Mouse (Mus musculus): Measurements from ENCODE around the gene Cs.
A peak's percentile ranks its signal among the peaks of the same experiment; 100 is the strongest.
"Not testable (repeated sequence)": the region's sequence is repeated elsewhere in the genome, so short reads cannot be mapped to it uniquely, and the experiment has no call there.

Cs gene

GRCm38 (mm10) chr10:128332358-128333249, 4.9 kb upstream of the Cs start:
- DNase-seq (ENCODE audit: low spot score in 2 of 2) = not testable (repeated sequence)

GRCm38 (mm10) chr10:128335582-128335981, 2.0 kb upstream of the Cs start:
- DNase-seq (ENCODE audit: low spot score in 2 of 2) = peak in 1 of 2 experiments; percentile 75

GRCm38 (mm10) chr10:128336195-128336594, 1.3 kb upstream of the Cs start:
- DNase-seq (ENCODE audit: low spot score in 2 of 2) = no peak

GRCm38 (mm10) chr10:128336597-128336996, 937 bp upstream of the Cs start:
- no peak for DNase-seq (ENCODE audit: low spot score in 2 of 2)

GRCm38 (mm10) chr10:128338415-128338814, 881 bp downstream of the Cs start:
- no peak for DNase-seq (ENCODE audit: low spot score in 2 of 2)

GRCm38 (mm10) chr10:128338948-128339347, 1.4 kb downstream of the Cs start:
- peak; percentile 30 to 44 for DNase-seq (ENCODE audit: low spot score in 2 of 2)

GRCm38 (mm10) chr10:128340257-128340656, 2.7 kb downstream of the Cs start:
- no peak for DNase-seq (ENCODE audit: low spot score in 2 of 2)

GRCm38 (mm10) chr10:128343436-128343835, 5.9 kb downstream of the Cs start:
- DNase-seq (ENCODE audit: low spot score in 2 of 2) = no peak

- DNase-seq (ENCODE audit: low spot score in 2 of 2) = peak; percentile 85 to 86
Observed at GRCm38 (mm10) chr10:128344568-128345275, 7.2 kb downstream of the Cs start.

GRCm38 (mm10) chr10:128347541-128347940, 10.0 kb downstream of the Cs start:
- DNase-seq (ENCODE audit: low spot score in 2 of 2) = no peak

- DNase-seq (ENCODE audit: low spot score in 2 of 2) = peak in 1 of 2 experiments; percentile 44
Observed at GRCm38 (mm10) chr10:128358796-128359195, 21.3 kb downstream of the Cs start.

- DNase-seq (ENCODE audit: low spot score in 2 of 2) = no peak
Observed at GRCm38 (mm10) chr10:128359226-128359625, 21.7 kb downstream of the Cs start.

GRCm38 (mm10) chr10:128361836-128362235, 24.3 kb downstream of the Cs start:
- no peak for DNase-seq (ENCODE audit: low spot score in 2 of 2)

GRCm38 (mm10) chr10:128362568-128362967, 25.0 kb downstream of the Cs start:
- DNase-seq (ENCODE audit: low spot score in 2 of 2) = peak in 1 of 2 experiments; percentile 58

- peak in 1 of 2 experiments; percentile 87 for DNase-seq (ENCODE audit: low spot score in 2 of 2)
Observed at GRCm38 (mm10) chr10:128367899-128368401, 30.4 kb downstream of the Cs start.

- DNase-seq (ENCODE audit: low spot score in 2 of 2) = peak; percentile 94 to 96
Observed at GRCm38 (mm10) chr10:128368402-128369217, 31.1 kb downstream of the Cs start, which contains the start of gene Coq10a. TSS of gene Coq10a (minus strand) at chr10:128368997.

GRCm38 (mm10) chr10:128369218-128369543, 31.6 kb downstream of the Cs start:
- no peak for DNase-seq (ENCODE audit: low spot score in 2 of 2)

GRCm38 (mm10) chr10:128369599-128369998, 32.1 kb downstream of the Cs start:
- DNase-seq (ENCODE audit: low spot score in 2 of 2) = no peak

- DNase-seq (ENCODE audit: low spot score in 2 of 2) = no peak
Observed at GRCm38 (mm10) chr10:128370021-128370420, 32.5 kb downstream of the Cs start.

GRCm38 (mm10) chr10:128370601-128371000, 33.1 kb downstream of the Cs start:
- DNase-seq (ENCODE audit: low spot score in 2 of 2) = no peak

GRCm38 (mm10) chr10:128372142-128372541, 34.6 kb downstream of the Cs start:
- no peak for DNase-seq (ENCODE audit: low spot score in 2 of 2)

All from heart, adult 9 months (tissue).